Mouse (Mus musculus) gastrocnemius, adult 18-20 months (tissue): ENCODE results near the gene Ap1m1. TPM values are rescaled to one million over a fixed set of nuclear protein-coding genes. Genes with fewer than 3 reads are reported as not detected.
A peak's percentile ranks its signal among the peaks of the same experiment; 100 is the strongest.

Experiments
- DNase-seq: peaks from one replicate; pipeline ENCODE4 v3.0.0; 2021; ENCODE audit warnings: low spot score
- long read RNA-seq, 2 experiments: library from polyadenylated mRNA; stranded (forward); transcript quantifications; one replicate each; pipeline ENCODE4 v2.0.0; 2021
- total RNA-seq, 2 experiments: library from RNA; stranded (reverse); gene quantifications; 2 replicates each; pipeline ENCODE4 v1.2.3; 2021

Ap1m1 gene
- total RNA-seq = 10 to 100 TPM; 20.9 to 21.8 TPM
- long read RNA-seq, experiment 1, transcript Ap1m1-201 (12 exons, 2,084 nt) = major isoform, 30 of 35 reads
- long read RNA-seq, experiment 1, partial matches to known transcripts = 1 of 35 reads
- long read RNA-seq, experiment 1, other reads (novel, unspliced or antisense) = 4 of 35 reads
- long read RNA-seq, experiment 2, transcript Ap1m1-201 (12 exons, 2,084 nt) = major isoform, 41 of 45 reads
- long read RNA-seq, experiment 2, partial matches to known transcripts = 1 of 45 reads
- long read RNA-seq, experiment 2, other reads (novel, unspliced or antisense) = 3 of 45 reads

GRCm38 (mm10) chr8:72239499-72240402, at the start of gene Ap1m1:
Gene Ap1m1, plus strand, starts transcription at chr8:72240018.
- peak; percentile 98 for DNase-seq

- no peak for DNase-seq
These were observed 49.6 kb upstream of the Ap1m1 start for GRCm38 (mm10) chr8:72190215-72190539.

- no peak for DNase-seq
These were observed 47.8 kb upstream of the Ap1m1 start for GRCm38 (mm10) chr8:72192065-72192464.

- DNase-seq = no peak
These were observed 41.8 kb upstream of the Ap1m1 start for GRCm38 (mm10) chr8:72197997-72198396.

GRCm38 (mm10) chr8:72208582-72208981, 31.2 kb upstream of the Ap1m1 start:
- DNase-seq = no peak

- no peak for DNase-seq
These were observed 29.6 kb upstream of the Ap1m1 start for GRCm38 (mm10) chr8:72210222-72210621.

- DNase-seq = no peak
These were observed 29.1 kb upstream of the Ap1m1 start for GRCm38 (mm10) chr8:72210710-72211109.

- no peak for DNase-seq
These were observed 28.0 kb upstream of the Ap1m1 start for GRCm38 (mm10) chr8:72211846-72212245.

- DNase-seq = no peak
These were observed 27.1 kb upstream of the Ap1m1 start, which contains the start of gene Cib3 for GRCm38 (mm10) chr8:72212751-72213150. Gene Cib3, minus strand, starts transcription at chr8:72212837.

GRCm38 (mm10) chr8:72213536-72213935, 26.3 kb upstream of the Ap1m1 start, which contains the start of gene Gm11034:
Gene Gm11034, minus strand, starts transcription at chr8:72213636.
- DNase-seq = no peak

GRCm38 (mm10) chr8:72215060-72215459, 24.8 kb upstream of the Ap1m1 start:
- no peak for DNase-seq

- DNase-seq = no peak
These were observed 23.9 kb upstream of the Ap1m1 start for GRCm38 (mm10) chr8:72215871-72216270.

GRCm38 (mm10) chr8:72218781-72219540, 20.9 kb upstream of the Ap1m1 start:
- DNase-seq = no peak

GRCm38 (mm10) chr8:72219541-72220363, 20.1 kb upstream of the Ap1m1 start, which contains the start of gene Fam32a:
Gene Fam32a, plus strand, starts transcription at chr8:72219730.
- peak; percentile 90 for DNase-seq

GRCm38 (mm10) chr8:72220758-72221157, 19.1 kb upstream of the Ap1m1 start:
- DNase-seq = no peak

- no peak for DNase-seq
These were observed 17.2 kb upstream of the Ap1m1 start for GRCm38 (mm10) chr8:72222656-72223055.

GRCm38 (mm10) chr8:72240403-72240763, 565 bp downstream of the Ap1m1 start:
- no peak for DNase-seq

GRCm38 (mm10) chr8:72240951-72241350, 1.1 kb downstream of the Ap1m1 start:
- DNase-seq = no peak

- no peak for DNase-seq
These were observed 2.4 kb downstream of the Ap1m1 start for GRCm38 (mm10) chr8:72242226-72242625.

GRCm38 (mm10) chr8:72244610-72245009, 4.8 kb downstream of the Ap1m1 start:
- DNase-seq = no peak
